Mouse (Mus musculus): ENCODE measurements around the gene Thap8. TPM values are rescaled to one million over a fixed set of nuclear protein-coding genes. Genes with fewer than 3 reads are reported as not detected.

The Thap8 gene
- polyA plus RNA-seq, 1 experiment from 2014 or later = 0.48 TPM

DNA sequence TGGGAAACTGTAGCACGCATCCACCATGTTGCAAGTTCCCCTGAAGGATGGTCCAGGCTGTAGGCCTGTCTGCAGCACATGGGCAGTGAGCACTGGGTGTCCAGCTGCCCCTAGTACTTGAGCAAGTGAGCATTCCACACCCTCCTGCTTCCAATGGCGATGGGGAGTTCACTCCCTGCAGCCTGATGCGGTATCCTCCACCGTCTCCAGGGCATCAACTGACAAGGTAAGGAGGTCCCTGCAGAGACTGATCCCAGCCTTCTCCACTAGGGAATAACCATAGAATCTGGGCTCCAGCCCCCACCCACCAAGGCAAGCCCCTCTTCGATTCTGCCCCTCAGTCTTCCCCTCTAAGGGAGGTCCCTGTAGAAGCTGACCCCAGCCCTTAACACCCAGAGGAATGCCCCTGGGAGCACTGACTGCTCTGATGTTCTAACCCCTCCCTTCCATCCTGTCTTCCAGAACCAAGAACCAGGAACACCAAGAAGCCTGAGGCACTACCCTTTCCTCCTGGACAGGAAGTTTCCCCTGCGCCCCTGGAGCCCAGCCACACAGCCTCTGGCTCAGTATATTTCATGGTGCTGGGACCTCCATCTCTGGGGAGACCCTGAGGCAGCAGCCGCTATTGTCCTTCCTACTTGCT lies 9.3 kb downstream of the Thap8 start:
- no peaks in the 10 kb centered on the region for H3K9me3 ChIP-seq
- WGBS = 70% methylated on average over 7 of the region's 7 CpGs
- peaks cover 14% of the 10 kb centered on the region for H3K36me3 ChIP-seq
- peaks cover 31% of the 10 kb centered on the region for H3K4me1 ChIP-seq
- H3K4me2 ChIP-seq (replicated peaks) = no peak overlapping the region
- no peaks in the 10 kb centered on the region for H3K27me3 ChIP-seq
- H3K4me3 ChIP-seq = no peak overlapping the region
- H3K27ac ChIP-seq = no peak overlapping the region
- no peak overlapping the region for H3K9ac ChIP-seq
- ATAC-seq (ENCODE audit: low FRiP score, low read depth) = no peak

DNA sequence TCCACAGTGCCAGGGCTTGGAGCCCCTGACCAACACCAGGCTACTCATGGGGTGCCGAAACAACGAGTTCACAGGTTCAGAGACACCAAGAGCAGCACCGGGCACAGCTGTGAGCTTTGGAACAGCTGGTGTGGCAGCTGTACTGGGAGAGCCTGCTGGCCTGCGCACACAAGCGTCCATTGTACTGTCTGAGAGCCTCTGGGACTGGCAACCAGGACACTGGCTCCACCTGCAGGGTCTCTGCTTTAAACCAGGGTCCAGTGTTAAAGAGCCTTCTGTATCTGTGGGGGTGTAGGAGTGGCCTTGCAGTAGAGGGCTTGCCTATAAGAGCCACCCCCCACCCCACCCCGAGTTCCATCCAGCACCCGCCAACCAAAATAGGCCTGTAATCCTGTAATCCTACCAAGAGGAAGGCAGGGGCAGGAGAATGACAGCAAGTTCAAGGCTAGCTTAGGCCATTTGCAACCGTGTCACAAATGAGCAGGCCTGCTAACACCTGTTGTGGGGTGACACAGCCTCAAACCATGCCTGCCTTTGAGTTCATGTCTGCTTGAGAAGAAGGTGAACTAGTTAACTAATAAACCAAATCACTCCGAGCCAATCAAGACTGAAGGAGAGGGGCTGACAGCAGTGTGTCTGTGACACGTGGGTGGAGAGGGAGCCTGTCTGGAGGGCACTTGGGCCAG lies 10.0 kb downstream of the Thap8 start:
- Histone ChIP-seq H3K27ac (no peak overlapping the region; the same call in 1 of the 2 replicates), H3K36me3 (peaks cover 21% of the 10 kb centered on the region), H3K4me3 (no peak overlapping the region), H3K9me3 (no peaks in the 10 kb centered on the region), H3K9ac (peak overlapping the region; percentile 39; the same call in 1 of the 2 replicates), H3K4me1 (peaks cover 31% of the 10 kb centered on the region), H3K27me3 (no peaks in the 10 kb centered on the region), H3K4me2 (replicated peaks) (no peak overlapping the region)
- 51% methylated on average over 10 of the region's 10 CpGs for WGBS
- peak; percentile 74 for ATAC-seq (ENCODE audit: low FRiP score, low read depth)

DNA sequence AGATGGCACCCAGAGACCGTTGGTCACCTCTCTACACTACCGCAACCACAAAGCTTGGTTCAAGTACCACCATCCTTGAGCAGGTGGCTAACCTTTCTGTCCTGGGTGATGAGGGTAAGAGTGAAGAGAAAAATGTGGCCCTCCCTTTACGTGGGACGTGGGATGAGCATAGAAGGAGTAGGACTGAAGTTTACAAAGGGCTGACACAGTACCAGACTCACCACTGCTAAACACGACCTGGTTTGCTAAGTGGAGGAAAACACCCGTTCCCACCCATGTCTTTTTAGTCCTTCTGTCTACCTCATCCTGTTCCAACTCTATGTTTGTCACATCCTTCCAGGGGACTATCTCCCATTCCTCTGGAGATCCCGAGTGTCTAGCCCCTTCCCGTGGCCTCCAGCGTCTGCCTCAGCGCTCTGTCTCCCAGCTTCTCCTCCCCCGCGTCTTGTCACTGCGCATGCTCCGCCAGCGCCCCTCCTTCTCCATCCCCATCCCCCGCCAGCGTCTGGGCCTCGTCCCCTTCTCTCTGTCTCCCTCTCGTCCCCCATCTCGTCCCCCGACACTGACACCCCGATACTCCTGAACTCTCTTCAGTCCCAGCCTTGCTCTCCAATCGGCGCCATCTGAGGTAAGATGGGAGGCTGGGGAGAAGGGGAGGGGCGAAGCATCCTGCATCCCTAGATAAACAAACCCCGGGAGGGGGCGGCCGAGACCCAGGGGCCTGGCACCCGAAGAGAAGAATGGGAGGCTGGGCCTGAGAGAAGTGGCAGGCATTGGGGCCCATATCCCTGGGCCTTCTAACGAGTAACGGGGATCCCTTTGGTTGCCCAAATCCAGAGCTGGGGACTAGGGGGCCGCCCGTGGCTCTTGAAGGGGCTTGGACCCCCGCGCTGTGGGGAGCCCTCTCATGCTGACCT lies 11.6 kb downstream of the Thap8 start, which contains the start of gene Clip3:
TSS of gene Clip3 (plus strand) at position 514 of the 917 bp plus-strand sequence.
- peak within 1 kb of the TSS; percentile 84 for H3K4me3 ChIP-seq
- H3K9ac ChIP-seq = peak within 1 kb of the TSS; percentile 93

DNA sequence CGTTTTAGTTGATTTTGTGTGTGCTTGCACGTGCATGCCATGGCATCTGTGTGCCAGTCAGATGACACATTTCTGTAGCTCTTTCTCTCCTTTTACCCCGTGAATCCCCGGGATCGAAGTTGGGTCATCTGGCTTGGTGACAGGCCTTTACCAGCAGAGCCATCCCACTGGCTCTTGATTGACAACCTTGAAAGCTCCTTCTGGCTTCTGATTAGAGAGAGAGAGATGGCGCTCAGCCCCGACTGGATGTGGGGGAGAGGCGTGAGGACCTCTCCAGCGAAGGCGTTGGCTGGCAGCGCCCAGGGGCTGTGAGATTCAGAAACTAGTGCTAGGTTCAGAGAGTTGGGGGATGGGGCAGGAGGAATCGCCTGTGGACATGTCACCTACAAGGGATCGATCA lies 13.9 kb downstream of the Thap8 start:
- H3K27ac ChIP-seq = 0 out of 2 replicates have a peak overlapping the region, but pooled peaks have one; percentile 39
- no peaks in the 10 kb centered on the region for H3K27me3 ChIP-seq
- WGBS = 85% methylated on average over 13 of the region's 13 CpGs
- ATAC-seq (ENCODE audit: low FRiP score, low read depth) = no peak
- H3K9ac ChIP-seq = no peak overlapping the region
- H3K4me3 ChIP-seq = no peak overlapping the region
- peaks cover 28% of the 10 kb centered on the region for H3K4me1 ChIP-seq
- H3K9me3 ChIP-seq = no peaks in the 10 kb centered on the region
- no peak overlapping the region for H3K4me2 ChIP-seq (replicated peaks)
- peaks cover 60% of the 10 kb centered on the region for H3K36me3 ChIP-seq

More for the DNA sequence above, 11.6 kb downstream of the Thap8 start, which contains the start of gene Clip3:
- Histone ChIP-seq H3K27me3 (no peaks in the 10 kb centered on the region), H3K4me2 (replicated peaks) (peak within 1 kb of the TSS; percentile 97), H3K27ac (peak within 1 kb of the TSS; percentile 52), H3K36me3 (peaks cover 37% of the 10 kb centered on the region), H3K9me3 (no peaks in the 10 kb centered on the region), H3K4me1 (peaks cover 28% of the 10 kb centered on the region)
- ATAC-seq (ENCODE audit: low FRiP score, low read depth) = peak; percentile 76
- 7% methylated on average over 35 of the region's 35 CpGs for WGBS

DNA sequence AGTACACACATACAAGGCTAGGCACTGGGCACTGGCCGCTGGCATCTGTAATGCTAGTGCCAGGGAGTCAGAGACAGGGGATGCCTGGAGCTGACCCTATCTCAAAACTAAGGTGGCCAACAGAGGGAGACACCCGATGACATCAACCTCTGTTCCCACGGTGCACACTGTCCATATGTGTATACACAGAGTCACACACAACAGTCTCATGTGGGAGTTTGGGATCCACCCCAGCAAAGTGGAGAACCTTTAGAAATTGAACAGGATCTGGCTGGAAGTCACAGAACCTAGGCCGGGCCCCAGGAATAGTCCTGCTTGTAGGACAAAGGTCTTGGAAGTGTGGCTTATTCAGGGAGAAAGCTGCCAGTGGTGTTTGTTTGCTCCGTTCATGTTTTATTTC lies 14.4 kb downstream of the Thap8 start:
- H3K9ac ChIP-seq = no peak overlapping the region
- H3K4me3 ChIP-seq = no peak overlapping the region
- H3K27me3 ChIP-seq = no peaks in the 10 kb centered on the region
- H3K9me3 ChIP-seq = no peaks in the 10 kb centered on the region
- peaks cover 25% of the 10 kb centered on the region for H3K4me1 ChIP-seq
- 0 out of 2 replicates have a peak overlapping the region, but pooled peaks have one; percentile 39 for H3K27ac ChIP-seq
- WGBS = 87% methylated on average over 5 of the region's 5 CpGs
- no peak for ATAC-seq (ENCODE audit: low FRiP score, low read depth)
- H3K4me2 ChIP-seq (replicated peaks) = no peak overlapping the region
- peaks cover 65% of the 10 kb centered on the region for H3K36me3 ChIP-seq

DNA sequence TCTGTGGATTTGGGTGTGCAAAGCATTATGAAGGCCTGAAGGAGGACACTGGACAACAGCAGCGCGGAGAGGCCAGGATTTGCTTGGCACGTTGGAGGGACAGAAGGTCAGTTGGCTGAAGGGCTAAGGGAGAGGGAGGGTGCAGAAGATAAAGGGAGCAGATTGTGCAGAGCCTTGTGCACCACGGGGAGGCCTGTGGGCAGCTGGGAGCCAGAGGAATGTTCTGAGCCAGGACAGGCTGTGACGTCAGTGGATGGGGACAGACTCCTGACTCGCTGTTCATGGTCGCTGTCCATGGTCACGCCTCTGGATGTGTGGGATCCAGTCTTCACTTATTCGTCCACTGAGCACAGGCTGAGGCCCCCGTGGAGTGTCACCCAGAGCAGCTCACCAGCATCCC lies 15.2 kb downstream of the Thap8 start:
- no peak overlapping the region for H3K4me2 ChIP-seq (replicated peaks)
- H3K9me3 ChIP-seq = no peaks in the 10 kb centered on the region
- H3K9ac ChIP-seq = no peak overlapping the region
- H3K4me1 ChIP-seq = peaks cover 18% of the 10 kb centered on the region
- no peak overlapping the region for H3K4me3 ChIP-seq
- peaks cover 73% of the 10 kb centered on the region for H3K36me3 ChIP-seq
- no peaks in the 10 kb centered on the region for H3K27me3 ChIP-seq
- no peak overlapping the region for H3K27ac ChIP-seq
- WGBS = 64% methylated on average over 10 of the region's 10 CpGs
- ATAC-seq (ENCODE audit: low FRiP score, low read depth) = no peak

DNA sequence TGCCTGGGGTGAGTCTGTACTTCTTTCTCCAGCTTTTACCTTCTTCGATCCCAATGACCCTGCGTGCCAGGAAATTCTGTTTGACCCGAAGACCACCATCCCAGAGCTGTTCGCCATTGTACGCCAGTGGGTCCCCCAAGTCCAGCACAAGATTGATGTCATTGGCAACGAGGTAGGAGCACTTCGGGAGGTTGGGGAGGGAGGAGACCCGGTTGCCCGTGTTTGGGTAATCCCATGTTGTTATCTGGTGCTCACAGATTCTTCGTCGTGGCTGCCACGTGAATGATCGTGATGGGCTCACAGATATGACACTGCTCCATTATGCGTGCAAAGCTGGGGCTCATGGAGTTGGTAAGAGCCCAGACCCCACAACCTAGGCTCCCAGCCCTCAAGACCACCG lies 16.9 kb downstream of the Thap8 start:
- H3K27ac ChIP-seq = no peak overlapping the region
- no peak for ATAC-seq (ENCODE audit: low FRiP score, low read depth)
- H3K9me3 ChIP-seq = no peaks in the 10 kb centered on the region
- 95% methylated on average over 15 of the region's 15 CpGs for WGBS
- H3K4me1 ChIP-seq = peaks cover 11% of the 10 kb centered on the region
- no peak overlapping the region for H3K9ac ChIP-seq
- H3K4me2 ChIP-seq (replicated peaks) = no peak overlapping the region
- no peaks in the 10 kb centered on the region for H3K27me3 ChIP-seq
- H3K36me3 ChIP-seq = peaks cover 88% of the 10 kb centered on the region
- H3K4me3 ChIP-seq = no peak overlapping the region

DNA sequence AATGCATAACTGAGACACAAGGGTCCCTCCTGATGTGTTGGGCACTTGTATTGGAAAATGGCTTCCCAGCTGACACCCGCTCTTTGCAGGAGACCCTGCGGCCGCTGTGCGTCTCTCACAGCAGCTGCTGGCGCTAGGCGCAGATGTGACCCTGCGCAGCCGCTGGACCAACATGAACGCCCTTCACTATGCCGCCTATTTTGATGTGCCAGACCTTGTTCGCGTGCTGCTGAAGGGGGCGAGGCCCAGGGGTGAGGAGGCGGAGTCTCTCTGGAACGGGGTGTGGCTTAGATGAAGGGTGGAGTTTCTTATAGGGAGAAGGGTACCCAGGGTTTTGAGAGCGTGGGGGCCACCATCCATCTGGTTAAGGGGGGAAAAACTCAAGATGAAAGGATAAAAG lies 17.4 kb downstream of the Thap8 start:
- 83% methylated on average over 16 of the region's 16 CpGs for WGBS
- no peak for ATAC-seq (ENCODE audit: low FRiP score, low read depth)
- peaks cover 93% of the 10 kb centered on the region for H3K36me3 ChIP-seq

DNA sequence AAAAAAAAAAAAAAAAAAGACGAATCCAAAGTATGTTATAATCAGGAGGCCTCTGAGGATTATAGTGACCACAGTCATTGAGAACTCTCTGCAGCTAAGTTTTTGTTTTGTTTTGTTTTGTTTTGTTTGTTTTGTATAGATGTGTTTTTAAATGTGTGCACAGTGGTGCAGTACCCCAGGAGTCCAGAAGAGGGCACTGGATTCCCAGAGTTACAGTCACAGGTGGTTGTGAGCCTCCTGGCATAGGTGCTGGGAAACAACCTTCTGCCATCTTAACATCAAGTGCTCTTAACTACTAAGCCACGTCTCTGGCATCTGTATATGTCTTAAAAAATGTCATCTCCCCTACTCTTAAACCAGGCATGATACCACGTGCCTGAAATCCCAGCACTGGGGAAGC lies 21.0 kb downstream of the Thap8 start:
- Histone ChIP-seq H3K27me3 (no peaks in the 10 kb centered on the region), H3K9me3 (no peaks in the 10 kb centered on the region), H3K4me2 (replicated peaks) (no peak overlapping the region), H3K36me3 (peaks cover 90% of the 10 kb centered on the region), H3K4me1 (no peaks in the 10 kb centered on the region), H3K9ac (no peak overlapping the region), H3K27ac (no peak overlapping the region), H3K4me3 (no peak overlapping the region)
- ATAC-seq (ENCODE audit: low FRiP score, low read depth) = no peak
- WGBS = 42% methylated on average over 3 of the region's 3 CpGs

More for the DNA sequence above, 17.4 kb downstream of the Thap8 start:
- H3K4me3 ChIP-seq = no peak overlapping the region
- peaks cover 7% of the 10 kb centered on the region for H3K4me1 ChIP-seq
- no peak overlapping the region for H3K27ac ChIP-seq
- no peaks in the 10 kb centered on the region for H3K9me3 ChIP-seq
- no peak overlapping the region for H3K9ac ChIP-seq
- H3K27me3 ChIP-seq = no peaks in the 10 kb centered on the region
- H3K4me2 ChIP-seq (replicated peaks) = no peak overlapping the region

DNA sequence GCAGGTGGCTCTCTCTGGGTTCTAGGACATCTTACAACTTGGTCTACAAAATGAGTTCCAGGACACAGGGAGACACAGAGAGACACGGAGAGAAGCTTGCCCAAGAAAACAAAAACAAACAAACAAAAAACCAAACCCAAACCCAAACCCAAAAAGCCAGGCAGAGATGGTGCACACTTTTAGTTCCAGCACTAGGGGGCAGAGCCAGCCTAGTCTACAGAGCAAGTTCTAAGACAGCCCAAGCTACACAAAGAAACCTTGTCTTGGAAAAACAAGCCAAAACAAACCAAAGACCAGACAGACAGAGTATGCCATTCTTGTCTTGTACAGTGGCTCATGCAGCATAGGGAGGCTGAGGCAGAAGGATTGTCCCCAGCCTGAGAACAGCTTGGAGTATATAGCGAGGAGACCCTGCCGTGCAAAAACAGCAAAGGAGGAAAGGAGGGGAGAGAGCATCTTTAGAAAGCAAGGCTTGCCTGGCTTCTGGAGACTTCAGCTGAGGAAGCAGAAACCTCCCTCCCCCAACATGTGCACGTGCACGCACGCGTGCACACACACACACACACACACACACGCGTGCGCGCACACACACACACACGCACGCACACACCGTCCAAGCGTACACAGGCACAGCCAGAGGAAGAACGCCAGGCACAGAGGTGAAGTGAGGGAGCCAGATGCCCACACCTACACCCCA lies 26.3 kb downstream of the Thap8 start:
- H3K9ac ChIP-seq = no peak overlapping the region
- no peak overlapping the region for H3K27ac ChIP-seq
- no peak overlapping the region for H3K4me3 ChIP-seq
- 89% methylated on average over 16 of the region's 16 CpGs for WGBS
- peaks cover 19% of the 10 kb centered on the region for H3K4me1 ChIP-seq
- no peak overlapping the region for H3K4me2 ChIP-seq (replicated peaks)
- H3K36me3 ChIP-seq = peaks cover 63% of the 10 kb centered on the region
- no peak for ATAC-seq (ENCODE audit: low FRiP score, low read depth)
- no peaks in the 10 kb centered on the region for H3K27me3 ChIP-seq
- no peaks in the 10 kb centered on the region for H3K9me3 ChIP-seq
